Mouse (Mus musculus): ENCODE data around the gene Olfr1491. TPM values are rescaled to one million over a fixed set of nuclear protein-coding genes. Genes with fewer than 3 reads are reported as not detected.

Olfr1491 gene
- not detected in 2 replicates for polyA plus RNA-seq (2015; fragmentation: Nextera tagmentation; extraction: Ambion mirVana)

- WGBS (ENCODE audit: insufficient replicate concordance): 54% methylated on average over 3 of the region's 3 CpGs
- no peak within 1 kb of the TSS for H3K9ac ChIP-seq
- H3K9me3 ChIP-seq (replicated peaks): no peaks in the 10 kb centered on the region
- no peak within 1 kb of the TSS for H3K27ac ChIP-seq (replicated peaks)
- H3K27me3 ChIP-seq: no peaks in the 10 kb centered on the region
- H3K4me3 ChIP-seq (replicated peaks): no peak within 1 kb of the TSS
- H3K4me2 ChIP-seq: no peak within 1 kb of the TSS
- no peaks in the 10 kb centered on the region for H3K36me3 ChIP-seq (replicated peaks)
- no peaks in the 10 kb centered on the region for H3K4me1 ChIP-seq (replicated peaks)
- ATAC-seq (ENCODE audit: insufficient read depth): no peak
Observed at GRCm38 (mm10) chr19:13696968-13697367, at the start of gene Olfr1491. Gene Olfr1491 (plus strand): TSS chr19:13697268.

- no peak within 1 kb of the TSS for H3K27ac ChIP-seq (replicated peaks)
- no peak within 1 kb of the TSS for H3K9ac ChIP-seq
- no peak for ATAC-seq (ENCODE audit: insufficient read depth)
- no peak within 1 kb of the TSS for H3K4me2 ChIP-seq
- no peaks in the 10 kb centered on the region for H3K9me3 ChIP-seq (replicated peaks)
- H3K4me1 ChIP-seq (replicated peaks): no peaks in the 10 kb centered on the region
- WGBS (ENCODE audit: insufficient replicate concordance): 40% methylated on average over 1 of the region's 1 CpGs
- H3K27me3 ChIP-seq: no peaks in the 10 kb centered on the region
- no peak within 1 kb of the TSS for H3K4me3 ChIP-seq (replicated peaks)
- H3K36me3 ChIP-seq (replicated peaks): no peaks in the 10 kb centered on the region
Observed at GRCm38 (mm10) chr19:13650791-13651190, 46.3 kb upstream of the Olfr1491 start, which contains the start of gene Olfr1490. Gene Olfr1490 (plus strand): TSS chr19:13651091.

- ATAC-seq (ENCODE audit: insufficient read depth): no peak
- Histone ChIP-seq H3K4me3 (replicated peaks) (no peak within 1 kb of the TSS), H3K27ac (replicated peaks) (no peak within 1 kb of the TSS), H3K36me3 (replicated peaks) (no peaks in the 10 kb centered on the region), H3K4me2 (no peak within 1 kb of the TSS), H3K27me3 (no peaks in the 10 kb centered on the region), H3K9ac (no peak within 1 kb of the TSS), H3K9me3 (replicated peaks) (no peaks in the 10 kb centered on the region), H3K4me1 (replicated peaks) (no peaks in the 10 kb centered on the region)
- 23% methylated on average over 2 of the region's 2 CpGs for WGBS (ENCODE audit: insufficient replicate concordance)
Observed at GRCm38 (mm10) chr19:13722978-13723377, 25.9 kb downstream of the Olfr1491 start, which contains the start of gene Olfr1493-ps1. Gene Olfr1493-ps1 (plus strand): TSS chr19:13723278.

GRCm38 (mm10) chr19:13739428-13739827 is 42.4 kb downstream of the Olfr1491 start, which contains the start of gene Olfr1494:
Gene Olfr1494 (plus strand): TSS chr19:13739728.
- no peaks in the 10 kb centered on the region for H3K9me3 ChIP-seq (replicated peaks)
- no peak within 1 kb of the TSS for H3K4me3 ChIP-seq (replicated peaks)
- no peak within 1 kb of the TSS for H3K27ac ChIP-seq (replicated peaks)
- ATAC-seq (ENCODE audit: insufficient read depth): no peak
- H3K36me3 ChIP-seq (replicated peaks): no peaks in the 10 kb centered on the region
- no peak within 1 kb of the TSS for H3K4me2 ChIP-seq
- WGBS (ENCODE audit: insufficient replicate concordance): 66% methylated on average over 4 of the region's 4 CpGs
- H3K27me3 ChIP-seq: no peaks in the 10 kb centered on the region
- H3K4me1 ChIP-seq (replicated peaks): no peaks in the 10 kb centered on the region
- H3K9ac ChIP-seq: no peak within 1 kb of the TSS

- Histone ChIP-seq H3K27me3 (no peaks in the 10 kb centered on the region), H3K4me2 (no peak overlapping the region), H3K36me3 (replicated peaks) (no peaks in the 10 kb centered on the region), H3K9ac (no peak overlapping the region), H3K9me3 (replicated peaks) (0 out of 2 replicates have a peak, but pooled peaks cover 3% of the 10 kb centered on the region), H3K4me3 (replicated peaks) (no peak overlapping the region), H3K27ac (replicated peaks) (no peak overlapping the region), H3K4me1 (replicated peaks) (no peaks in the 10 kb centered on the region)
- 68% methylated on average over 1 of the region's 1 CpGs for WGBS (ENCODE audit: insufficient replicate concordance)
- no peak for ATAC-seq (ENCODE audit: insufficient read depth)
Observed at GRCm38 (mm10) chr19:13749366-13749765, 52.3 kb downstream of the Olfr1491 start.

Other genes starting within 250 kb of the Olfr1491 start
- not detected in 2 replicates for gene Olfr1472, start 241.2 kb upstream of the Olfr1491 start, polyA plus RNA-seq (2015; fragmentation: Nextera tagmentation; extraction: Ambion mirVana)
- gene Olfr1474, start 227.7 kb upstream of the Olfr1491 start, polyA plus RNA-seq (2015; fragmentation: Nextera tagmentation; extraction: Ambion mirVana): not detected in 2 replicates
- not detected in 2 replicates for gene Olfr1475, start 217.1 kb upstream of the Olfr1491 start, polyA plus RNA-seq (2015; fragmentation: Nextera tagmentation; extraction: Ambion mirVana)
- gene Olfr1477, start 196.7 kb upstream of the Olfr1491 start, polyA plus RNA-seq (2015; fragmentation: Nextera tagmentation; extraction: Ambion mirVana): not detected in 2 replicates
- gene Olfr1480, start 169.4 kb upstream of the Olfr1491 start, polyA plus RNA-seq (2015; fragmentation: Nextera tagmentation; extraction: Ambion mirVana): not detected in 2 replicates
- gene Olfr1484, start 113.8 kb upstream of the Olfr1491 start, polyA plus RNA-seq (2015; fragmentation: Nextera tagmentation; extraction: Ambion mirVana): not detected in 2 replicates
- not detected in 2 replicates for gene Olfr1487, start 79.9 kb upstream of the Olfr1491 start, polyA plus RNA-seq (2015; fragmentation: Nextera tagmentation; extraction: Ambion mirVana)
- gene Olfr1489, start 65.6 kb upstream of the Olfr1491 start, polyA plus RNA-seq (2015; fragmentation: Nextera tagmentation; extraction: Ambion mirVana): not detected in 2 replicates
- not detected in 2 replicates for gene Olfr1490, start 46.2 kb upstream of the Olfr1491 start, polyA plus RNA-seq (2015; fragmentation: Nextera tagmentation; extraction: Ambion mirVana)
- not detected in 2 replicates for gene Olfr1493-ps1, start 26.0 kb downstream of the Olfr1491 start, polyA plus RNA-seq (2015; fragmentation: Nextera tagmentation; extraction: Ambion mirVana)
- gene Olfr1494, start 42.5 kb downstream of the Olfr1491 start, polyA plus RNA-seq (2015; fragmentation: Nextera tagmentation; extraction: Ambion mirVana): not detected in 2 replicates
- not detected in 2 replicates for gene Olfr1495, start 67.3 kb downstream of the Olfr1491 start, polyA plus RNA-seq (2015; fragmentation: Nextera tagmentation; extraction: Ambion mirVana)
- gene Olfr1496, start 80.6 kb downstream of the Olfr1491 start, polyA plus RNA-seq (2015; fragmentation: Nextera tagmentation; extraction: Ambion mirVana): not detected in 2 replicates
- not detected in 2 replicates for gene Olfr1497, start 100.9 kb downstream of the Olfr1491 start, polyA plus RNA-seq (2015; fragmentation: Nextera tagmentation; extraction: Ambion mirVana)
- not detected in 2 replicates for gene Olfr1499, start 122.2 kb downstream of the Olfr1491 start, polyA plus RNA-seq (2015; fragmentation: Nextera tagmentation; extraction: Ambion mirVana)
- gene Olfr1500, start 133.2 kb downstream of the Olfr1491 start, polyA plus RNA-seq (2015; fragmentation: Nextera tagmentation; extraction: Ambion mirVana): not detected in 2 replicates
- gene Olfr1501, start 153.4 kb downstream of the Olfr1491 start, polyA plus RNA-seq (2015; fragmentation: Nextera tagmentation; extraction: Ambion mirVana): not detected in 2 replicates
- not detected in 2 replicates for gene Olfr1502, start 164.5 kb downstream of the Olfr1491 start, polyA plus RNA-seq (2015; fragmentation: Nextera tagmentation; extraction: Ambion mirVana)
- gene Olfr1504, start 200.7 kb downstream of the Olfr1491 start, polyA plus RNA-seq (2015; fragmentation: Nextera tagmentation; extraction: Ambion mirVana): not detected in 2 replicates
- gene Olfr1505, start 216.3 kb downstream of the Olfr1491 start, polyA plus RNA-seq (2015; fragmentation: Nextera tagmentation; extraction: Ambion mirVana): not detected in 2 replicates

All from liver, embryonic 15.5 days (tissue).